Mouse (Mus musculus): Measurements from ENCODE around the gene Slc26a6.

DNA sequence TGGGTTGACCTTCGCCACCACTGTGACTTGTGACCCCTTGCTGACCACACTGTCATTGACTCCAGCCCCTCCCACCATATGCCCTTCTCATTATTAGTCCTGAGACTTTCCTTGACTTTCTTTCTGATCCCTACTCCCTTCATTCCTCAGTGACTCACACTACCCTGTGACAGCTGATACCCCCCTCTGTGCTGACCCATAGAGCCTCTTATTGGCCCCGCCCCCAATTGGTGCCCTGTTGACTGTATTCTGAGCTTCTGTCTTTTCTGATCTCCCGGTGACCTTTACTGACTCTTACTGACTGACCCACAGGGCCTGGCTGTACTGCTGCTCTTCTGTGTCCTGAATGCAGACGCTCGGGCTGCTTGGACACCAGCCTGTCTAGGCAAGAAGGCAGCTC, 7.7 kb upstream of the Slc26a6 start:
- no peak for TF ChIP-seq CTCF (IDR thresholded peaks at IDR 0.05; ENCODE audit: extremely low read depth, insufficient read depth, low read length)
- TF ChIP-seq POLR2A (IDR thresholded peaks at IDR 0.05; ENCODE audit: extremely low read depth, insufficient read depth, low read length): no peak

Data from cortical plate, adult 2 months (tissue).